Mouse (Mus musculus): ENCODE measurements around the gene Dnah9. TPM values are rescaled to one million over a fixed set of nuclear protein-coding genes. Genes with fewer than 3 reads are reported as not detected.

Dnah9 gene
- total and polyA plus RNA-seq, 3 experiments, result 0.01 TPM; not detected in 2

DNA sequence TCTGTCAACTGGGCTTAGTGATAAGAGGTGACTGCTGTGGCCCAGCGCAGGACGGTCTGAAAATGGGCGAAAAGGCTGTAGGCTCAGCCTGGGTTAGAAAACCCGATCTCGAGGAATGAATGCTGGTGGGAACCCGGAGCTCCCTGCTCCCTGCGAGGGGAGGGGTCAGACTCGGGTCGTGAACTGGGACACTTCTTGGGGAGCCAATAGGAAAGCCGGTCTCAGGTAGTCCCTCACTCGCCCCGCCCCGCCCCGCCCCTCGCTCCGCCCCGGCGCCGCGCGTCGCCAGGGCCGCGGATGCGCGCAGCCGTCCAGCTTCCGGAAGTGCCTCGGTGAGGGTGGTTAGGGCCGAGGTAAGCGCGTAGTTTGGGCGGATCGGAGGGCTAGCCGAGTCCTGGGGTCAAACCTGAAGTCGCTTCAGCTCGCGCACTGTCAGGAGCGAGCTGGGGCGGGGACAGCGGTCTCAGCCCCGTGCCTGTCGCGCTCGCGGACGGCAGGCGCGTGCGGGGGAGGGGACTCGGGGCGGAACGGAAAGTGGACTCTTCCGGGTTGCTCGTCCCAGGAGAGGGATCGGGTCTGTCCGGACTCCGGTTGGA lies 361.3 kb downstream of the Dnah9 start, which contains the start of gene Zkscan6 (continued):
- TF ChIP-seq EP300 (IDR thresholded peaks at IDR 0.05; ENCODE audit: low read depth in 1 of 2, low read length in 2 of 2), result 0 out of 4 replicates have a peak, but pooled peaks of 1 of the 2 experiments have one; percentile 20
- TF ChIP-seq MEF2A (IDR thresholded peaks at IDR 0.05; ENCODE audit: extremely low read depth, insufficient replicate concordance, low read depth, low read length, poor library complexity, severe bottlenecking), result no peak
- TF ChIP-seq GATA1 (IDR thresholded peaks at IDR 0.05; ENCODE audit: low read depth, low read length), result no peak

DNA sequence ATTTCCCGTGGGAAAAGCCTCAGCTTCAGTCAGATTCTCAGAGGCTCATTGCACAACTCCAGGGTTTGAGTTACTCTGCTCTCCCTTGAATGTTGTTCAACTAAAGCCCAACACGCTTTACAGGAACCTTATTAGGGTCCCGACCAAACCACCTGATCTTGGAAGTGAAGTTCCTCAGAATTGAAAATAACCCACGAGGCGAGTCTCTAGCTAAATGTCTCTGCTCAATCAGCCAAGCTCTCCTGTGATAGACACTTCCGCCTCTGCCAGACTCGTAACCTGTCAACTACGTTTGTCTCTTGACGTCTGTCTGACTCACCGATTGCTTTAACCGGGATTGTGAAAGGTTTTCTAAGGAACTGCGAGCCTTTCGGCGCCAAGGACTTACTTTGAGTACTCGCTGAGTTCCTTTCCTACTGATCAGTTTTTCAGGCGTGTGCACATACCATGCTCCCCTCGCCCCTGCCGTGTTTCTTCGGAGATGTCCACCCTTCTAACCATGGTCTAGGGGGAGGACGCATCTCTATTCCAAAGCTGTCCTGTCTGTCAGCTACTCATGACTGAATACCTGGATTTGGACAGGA lies 361.9 kb downstream of the Dnah9 start:
- Histone ChIP-seq H3K9ac (ENCODE audit: control insufficient read depth, low read depth, low read length, poor library complexity, severe bottlenecking) (peak overlapping the region; percentile 60), H3K36me3 (ENCODE audit: control insufficient read depth in 1 of 2, insufficient read depth in 2 of 2, low read length in 2 of 2) (peaks cover 0 to 22% of the 10 kb centered on the region in 2 experiments; a peak in 2 of 4 replicates), H3K4me1 (ENCODE audit: control insufficient read depth in 1 of 2, insufficient read depth in 2 of 2, low read length in 2 of 2) (peaks cover 4 to 11% of the 10 kb centered on the region in 2 experiments; a peak in 3 of 4 replicates), H3K79me2 (ENCODE audit: control insufficient read depth, insufficient read depth, low read length, poor library complexity) (peaks cover 13% of the 10 kb centered on the region), H3K27me3 (ENCODE audit: control insufficient read depth in 1 of 2, insufficient read depth in 2 of 2, low read length in 2 of 2) (no peaks in the 10 kb centered on the region), H3K4me3 (ENCODE audit: control insufficient read depth in 1 of 2, insufficient read depth in 1 of 2, low read depth in 2 of 2, low read length in 2 of 2) (peak overlapping the region; percentile 63 to 86), H3K9me3 (replicated peaks; ENCODE audit: insufficient read depth, low read length) (no peaks in the 10 kb centered on the region), H3K27ac (ENCODE audit: control insufficient read depth, low read depth, low read length) (peak overlapping the region; percentile 46)
- peak; percentile 92 for DNase-seq (ENCODE audit: low read depth, low spot score)
- no peak for TF ChIP-seq JUND (IDR thresholded peaks at IDR 0.05; ENCODE audit: low read depth, low read length)
- peak; percentile 31; the same call in 1 of the 2 replicates for TF ChIP-seq UBTF (IDR thresholded peaks at IDR 0.05; ENCODE audit: borderline replicate concordance, insufficient read depth, low read depth, low read length)
- peak; percentile 81 for TF ChIP-seq MAX (IDR thresholded peaks at IDR 0.05; ENCODE audit: low read length)
- no peak for TF ChIP-seq USF2 (IDR thresholded peaks at IDR 0.05; ENCODE audit: borderline replicate concordance in 1 of 2, insufficient read depth in 1 of 2, low read depth in 1 of 2, low read length in 2 of 2)
- TF ChIP-seq MAFK (IDR thresholded peaks at IDR 0.05; ENCODE audit: borderline replicate concordance, low read depth, low read length), result no peak
- no peak; a peak in 2 of 4 replicates for TF ChIP-seq POLR2A (IDR thresholded peaks at IDR 0.05; ENCODE audit: control insufficient read depth in 1 of 2, insufficient read depth in 1 of 2, low read depth in 1 of 2, low read length in 2 of 2, poor library complexity in 1 of 2)
- TF ChIP-seq CHD2 (IDR thresholded peaks at IDR 0.05; ENCODE audit: low read length), result no peak
- no peak for TF ChIP-seq POLR2AphosphoS2 (IDR thresholded peaks at IDR 0.05; ENCODE audit: low read length)
- TF ChIP-seq HCFC1 (IDR thresholded peaks at IDR 0.05; ENCODE audit: low read depth, low read length), result peak; percentile 59
- TF ChIP-seq EP300 (IDR thresholded peaks at IDR 0.05; ENCODE audit: low read depth in 1 of 2, low read length in 2 of 2), result no peak; a peak in 1 of 4 replicates
- TF ChIP-seq MAZ (IDR thresholded peaks at IDR 0.05; ENCODE audit: low read depth, low read length), result no peak
- no peak for TF ChIP-seq NRF1 (IDR thresholded peaks at IDR 0.05; ENCODE audit: insufficient read depth, low read depth, low read length, poor library complexity, severe bottlenecking)
- peak; percentile 12; the same call in 1 of the 2 replicates for TF ChIP-seq ZMIZ1 (IDR thresholded peaks at IDR 0.05; ENCODE audit: low read depth, low read length)
- no peak for TF ChIP-seq TCF12 (IDR thresholded peaks at IDR 0.05; ENCODE audit: low read depth, low read length)
- peak; percentile 81 for TF ChIP-seq SIN3A (IDR thresholded peaks at IDR 0.05; ENCODE audit: low read length)
- TF ChIP-seq SMC3 (IDR thresholded peaks at IDR 0.05; ENCODE audit: low read depth, low read length), result 0 out of 2 replicates have a peak, but pooled peaks have one; percentile 22
- TF ChIP-seq TBP (IDR thresholded peaks at IDR 0.05; ENCODE audit: low read depth, low read length), result peak; percentile 68; the same call in 1 of the 2 replicates
- no peak for TF ChIP-seq MEF2A (IDR thresholded peaks at IDR 0.05; ENCODE audit: extremely low read depth, insufficient replicate concordance, low read depth, low read length, poor library complexity, severe bottlenecking)
- no peak for TF ChIP-seq USF1 (IDR thresholded peaks at IDR 0.05; ENCODE audit: low read depth, low read length)
- peak; percentile 55; the same call in 1 of the 2 replicates for TF ChIP-seq NELFE (IDR thresholded peaks at IDR 0.05; ENCODE audit: low read depth, low read length)
- TF ChIP-seq ZNF384 (IDR thresholded peaks at IDR 0.05; ENCODE audit: low read depth, low read length), result no peak
- 0 out of 2 replicates have a peak, but pooled peaks have one; percentile 24 for TF ChIP-seq ZKSCAN1 (IDR thresholded peaks at IDR 0.05; ENCODE audit: low read depth, low read length)
- no peak for TF ChIP-seq TAL1 (IDR thresholded peaks at IDR 0.05; ENCODE audit: low read length)
- peak; percentile 94 for TF ChIP-seq MXI1 (IDR thresholded peaks at IDR 0.05; ENCODE audit: low read depth, low read length)
- TF ChIP-seq GABPA (IDR thresholded peaks at IDR 0.05; ENCODE audit: low read depth, low read length), result no peak
- no peak for TF ChIP-seq GATA1 (IDR thresholded peaks at IDR 0.05; ENCODE audit: low read depth, low read length)
- TF ChIP-seq ETS1 (IDR thresholded peaks at IDR 0.05; ENCODE audit: low read depth, low read length), result 0 out of 2 replicates have a peak, but pooled peaks have one; percentile 52
- TF ChIP-seq CTCF (IDR thresholded peaks at IDR 0.05 in 2 of 3, conservative IDR thresholded peaks at IDR 0.05 in 1 of 3; ENCODE audit: control insufficient read depth in 1 of 3, insufficient read depth in 1 of 3, low read depth in 2 of 3, low read length in 3 of 3, poor library complexity in 1 of 3, severe bottlenecking in 1 of 3), result no peak
- TF ChIP-seq RAD21 (IDR thresholded peaks at IDR 0.05; ENCODE audit: low read depth, low read length), result no peak
- peak; percentile 90 for TF ChIP-seq ELF1 (IDR thresholded peaks at IDR 0.05; ENCODE audit: low read depth, low read length)
- TF ChIP-seq POLR2AphosphoS5 (IDR thresholded peaks at IDR 0.05; ENCODE audit: borderline replicate concordance, low read depth, low read length), result no peak
- TF ChIP-seq RCOR1 (IDR thresholded peaks at IDR 0.05; ENCODE audit: low read depth, low read length), result 0 out of 2 replicates have a peak, but pooled peaks have one; percentile 45
